Mouse (Mus musculus) erythroblast, adult 5-6 weeks (primary cell): ENCODE results near the gene P2rx5. TPM values are rescaled to one million over a fixed set of nuclear protein-coding genes. Genes with fewer than 3 reads are reported as not detected.

ENCODE experiments used
- ATAC-seq: replicated peaks from 2 replicates; pipeline ENCODE4 v1.8.0; 2016; ENCODE audit warnings: moderate number of reproducible peaks, mild to moderate bottlenecking, moderate TSS enrichment, inconsistent platforms; ENCODE audit not compliant: poor library complexity, low FRiP score, severe bottlenecking
- total RNA-seq, 2 experiments: library from RNA; stranded (forward) in 1 of 2; stranded (reverse) in 1 of 2; fragments of 150-400 nt in 1 of 2; fragments of 200-764, 138-1000 nt in 1 of 2; gene quantifications; 2 replicates each; pipeline versions ENCODE4 v1.2.3 to v1.2.4; 2015 to 2017; ENCODE audit warnings: low replicate concordance in 2 of 2

P2rx5 gene
- total RNA-seq (2015; ENCODE audit: low replicate concordance) (not detected in 2 replicates), total RNA-seq (2017; ENCODE audit: low replicate concordance) (not detected in 2 replicates)

DNA sequence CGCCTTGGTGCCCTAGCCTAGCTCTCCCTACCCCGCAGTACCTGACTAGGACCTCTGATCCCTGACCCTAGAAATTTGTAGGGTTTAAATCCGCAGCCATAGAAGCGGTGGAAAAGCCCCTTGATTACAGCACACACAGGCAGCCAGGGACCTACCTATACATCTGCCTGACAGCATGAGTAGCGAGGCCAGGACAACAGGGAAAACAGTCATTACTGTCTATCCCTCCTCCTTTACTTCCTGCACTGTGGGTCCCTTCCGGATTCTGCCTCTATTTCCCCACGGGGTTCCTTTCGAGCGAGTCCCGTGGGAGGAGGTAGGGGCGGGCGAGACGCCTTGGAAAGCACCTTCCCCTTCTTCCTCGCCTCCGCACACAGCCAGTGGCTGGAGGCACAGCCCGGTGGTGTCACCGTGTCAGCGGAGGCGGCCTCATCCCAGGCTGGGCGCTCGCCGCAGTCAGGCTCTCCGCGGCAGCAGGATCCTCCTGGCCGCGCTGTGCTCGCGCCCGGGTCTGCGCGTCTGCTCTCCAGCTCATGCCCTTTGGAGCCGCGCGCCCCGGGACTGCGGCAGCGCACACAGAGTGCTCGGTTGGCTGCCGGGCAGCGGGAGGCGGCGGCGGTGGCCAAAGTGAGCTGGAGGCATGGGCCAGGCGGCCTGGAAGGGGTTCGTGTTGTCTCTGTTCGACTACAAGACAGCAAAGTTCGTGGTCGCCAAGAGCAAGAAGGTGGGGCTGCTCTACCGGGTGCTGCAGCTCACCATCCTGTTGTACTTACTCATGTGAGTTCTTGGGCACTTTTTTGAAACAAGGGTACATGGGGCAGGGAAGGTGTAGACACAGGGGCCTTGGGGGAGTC lies at the start of gene P2rx5:
Gene P2rx5 (plus strand): TSS at position 465 of the 854 bp plus-strand sequence.
- ATAC-seq = no peak

DNA sequence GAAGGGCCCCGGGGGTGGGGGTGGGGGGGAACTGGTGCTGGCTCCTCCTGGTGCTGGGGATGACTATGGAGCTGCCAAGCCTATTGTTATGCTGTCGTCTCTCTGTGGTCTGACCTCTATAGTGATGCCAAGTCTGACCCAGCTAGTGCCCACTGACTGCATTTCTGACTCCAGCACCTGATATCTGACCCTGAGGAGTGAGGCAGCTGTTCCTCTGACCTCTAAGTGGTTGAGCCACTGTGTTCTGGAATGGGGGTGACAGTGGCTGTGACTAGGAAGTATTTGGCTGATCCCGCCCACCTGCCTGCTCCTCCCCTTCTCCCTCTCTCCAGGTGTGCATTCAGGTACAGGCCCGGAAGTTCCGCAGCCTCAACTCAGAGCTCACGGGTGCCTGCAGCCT lies 48.8 kb upstream of the P2rx5 start:
- ATAC-seq = no peak

DNA sequence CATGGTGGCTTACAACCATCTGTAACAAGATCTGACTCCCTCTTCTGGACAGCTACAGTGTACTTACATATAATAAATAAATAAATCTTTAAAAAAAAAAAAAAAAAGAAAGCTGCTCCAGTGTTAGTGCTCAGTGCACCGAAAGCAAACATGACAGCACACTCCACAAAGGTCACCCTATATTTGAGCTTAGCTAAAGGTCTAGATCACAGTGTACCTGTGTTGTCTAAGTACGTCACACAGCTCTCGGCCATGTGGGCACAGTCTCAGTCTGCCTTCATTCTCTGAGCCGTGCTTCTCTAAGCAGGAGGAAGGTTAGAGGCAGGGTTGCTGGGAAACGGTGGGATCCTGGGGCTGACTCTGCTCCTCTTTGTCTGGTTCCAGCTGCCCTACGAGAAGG lies 33.7 kb upstream of the P2rx5 start:
- ATAC-seq = no peak

- no peak for ATAC-seq
These were observed 29.2 kb upstream of the P2rx5 start for GRCm38 (mm10) chr11:73131020-73131419.

DNA sequence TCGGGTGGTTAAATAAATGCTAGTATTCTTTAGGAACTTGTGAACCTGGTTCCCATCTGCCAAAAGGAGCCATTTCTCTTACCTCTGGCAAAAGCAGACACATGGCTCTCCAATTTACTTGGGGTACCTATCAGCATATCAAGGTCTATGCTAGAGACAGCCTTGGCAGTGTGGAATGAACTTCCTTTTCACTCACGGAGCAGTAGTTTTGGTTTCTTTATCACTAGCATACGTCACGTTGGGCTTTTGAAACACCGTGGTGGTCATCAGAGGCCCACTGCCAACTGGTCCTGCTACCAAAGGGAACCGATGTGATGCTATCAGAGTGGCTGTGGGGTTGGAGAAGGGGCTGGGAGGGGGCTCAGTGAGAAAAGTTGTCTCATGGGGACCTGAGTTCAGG lies 27.2 kb upstream of the P2rx5 start:
- no peak for ATAC-seq

DNA sequence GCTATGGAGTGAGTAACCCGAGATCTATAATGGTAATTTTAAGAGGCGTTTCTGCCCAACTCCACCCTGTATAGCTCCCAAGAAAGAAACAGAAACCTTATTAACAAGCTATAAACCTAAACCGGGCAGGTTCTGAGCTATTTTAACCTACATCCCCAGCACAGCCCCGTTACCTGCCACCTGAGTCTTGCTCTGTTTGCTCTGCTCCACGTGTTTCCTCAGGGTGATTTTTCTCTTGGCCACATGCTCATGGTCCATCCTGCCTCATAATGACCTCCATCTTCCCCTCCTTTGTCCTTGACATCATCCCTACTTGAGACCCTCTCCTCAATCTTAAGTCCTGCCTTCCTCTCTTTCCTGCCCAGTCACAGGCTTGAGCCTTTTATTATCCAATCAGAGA lies 26.0 kb upstream of the P2rx5 start:
- no peak for ATAC-seq

GRCm38 (mm10) chr11:73136587-73136986 lies 23.6 kb upstream of the P2rx5 start:
- ATAC-seq = no peak

- peak; percentile 19; the same call in 1 of the 2 replicates for ATAC-seq
These were observed 23.1 kb upstream of the P2rx5 start for GRCm38 (mm10) chr11:73137116-73137515.

GRCm38 (mm10) chr11:73137591-73138501 lies 22.4 kb upstream of the P2rx5 start, which contains the start of gene Haspin:
Haspin (minus strand) TSS chr11:73138294.
- peak; percentile 91 for ATAC-seq

GRCm38 (mm10) chr11:73144261-73144681 lies 15.9 kb upstream of the P2rx5 start:
- no peak for ATAC-seq

DNA sequence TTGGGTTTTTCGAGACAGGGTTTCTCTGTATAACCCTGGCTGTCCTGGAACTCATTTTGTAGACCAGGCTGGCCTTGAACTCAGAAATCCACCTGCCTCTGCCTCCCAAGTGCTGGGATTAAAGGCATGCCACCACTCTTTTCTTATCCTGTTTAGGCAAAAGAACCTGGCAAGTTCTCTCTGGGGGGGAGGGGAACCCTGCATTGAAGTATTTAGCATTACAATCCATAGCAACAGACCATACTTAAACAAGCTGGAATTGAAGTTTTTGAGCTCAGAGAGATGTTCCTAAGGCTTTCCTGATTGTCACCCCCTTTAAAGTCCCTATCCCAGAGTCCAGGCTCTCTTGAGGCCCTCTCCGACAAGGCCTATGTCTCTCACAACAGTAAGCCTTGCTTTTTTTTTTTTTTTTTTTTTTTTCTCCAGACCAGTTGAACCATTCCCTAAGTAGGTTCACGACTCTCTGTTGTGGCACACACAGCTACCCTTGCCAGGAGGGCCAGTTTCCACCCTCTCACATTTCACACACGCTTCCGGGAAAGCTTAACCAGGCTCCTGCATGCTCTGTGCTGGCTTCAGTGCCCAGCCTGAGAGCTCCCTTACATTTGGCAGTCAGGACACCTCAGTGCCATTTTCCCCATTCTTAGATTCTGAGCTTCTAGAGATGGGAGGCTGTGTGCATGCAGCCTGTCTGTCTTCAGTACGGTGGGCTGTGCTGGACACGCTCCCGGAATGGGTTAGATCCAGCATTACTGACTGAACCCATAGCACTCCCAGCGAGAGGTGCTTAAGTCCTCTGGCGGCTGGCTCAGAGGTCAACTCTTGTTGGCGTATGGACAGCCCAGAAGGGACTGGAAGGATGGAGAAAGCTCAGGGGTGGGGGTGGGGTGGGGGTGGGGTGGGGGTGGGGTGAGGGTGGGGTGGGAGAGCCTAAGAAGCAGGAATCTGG lies 13.9 kb upstream of the P2rx5 start:
- ATAC-seq = no peak

DNA sequence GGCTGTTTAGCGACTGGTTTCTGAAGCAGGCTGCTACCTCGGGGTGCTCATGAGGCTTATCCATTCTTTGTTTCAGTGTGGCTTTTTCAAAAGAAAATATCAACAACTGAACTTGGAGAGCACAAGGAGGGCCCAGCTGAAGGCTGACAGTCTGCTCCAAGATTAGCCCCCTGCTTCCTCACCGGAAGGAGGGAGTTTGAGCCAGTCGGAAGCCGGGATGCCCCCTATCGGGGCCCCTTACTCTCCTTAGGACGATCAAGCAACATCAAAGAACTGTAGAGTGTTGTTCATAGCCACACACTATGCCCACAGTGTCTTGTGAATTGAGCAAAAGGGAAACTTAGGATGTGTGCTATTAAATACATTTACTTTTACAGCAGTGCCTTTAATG lies 13.3 kb upstream of the P2rx5 start:
- ATAC-seq = no peak

GRCm38 (mm10) chr11:73148209-73148608 lies 12.0 kb upstream of the P2rx5 start:
- ATAC-seq = no peak

- ATAC-seq = no peak
These were observed 5.2 kb upstream of the P2rx5 start for GRCm38 (mm10) chr11:73155071-73155470.

DNA sequence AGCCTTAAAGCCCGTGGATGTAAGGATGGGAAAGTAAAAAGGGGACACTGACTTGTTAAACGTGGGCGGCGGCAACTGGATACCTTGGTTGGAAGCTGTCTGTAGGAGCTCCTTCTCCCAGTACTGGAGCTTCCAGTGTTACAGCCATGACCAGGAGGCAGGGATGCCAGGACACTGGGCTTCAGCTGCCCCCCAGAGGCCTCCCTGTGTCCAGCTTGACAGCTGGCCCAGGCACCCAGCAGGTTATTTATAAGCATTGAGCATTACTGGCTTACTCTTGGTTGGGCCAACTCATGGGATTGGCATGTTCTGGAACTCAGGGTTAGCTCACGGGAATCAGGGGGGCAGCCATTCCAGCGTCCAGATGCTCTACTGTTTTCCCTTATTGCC lies 585 bp downstream of the P2rx5 start:
- ATAC-seq = no peak

- ATAC-seq = no peak
These were observed 1.4 kb downstream of the P2rx5 start for GRCm38 (mm10) chr11:73161616-73162015.

DNA sequence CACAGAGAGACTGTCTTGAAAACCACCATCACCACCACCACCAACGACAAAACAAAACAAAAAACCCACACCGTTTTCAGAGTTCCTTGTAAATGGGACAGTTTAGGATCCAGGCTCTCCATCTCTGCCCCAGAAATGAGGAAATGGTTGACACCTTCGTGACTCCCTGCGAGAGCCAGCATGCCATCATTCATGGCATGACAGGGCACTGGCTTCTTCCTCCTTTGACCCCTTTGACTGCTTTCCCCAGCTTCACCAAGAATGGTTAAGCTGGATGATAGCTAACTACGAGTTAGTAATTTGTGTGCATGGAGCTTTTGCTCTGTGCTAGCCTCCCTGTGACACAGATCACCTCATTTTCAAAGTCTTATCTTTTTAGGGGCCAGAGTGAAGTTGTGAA lies 2.1 kb downstream of the P2rx5 start:
- no peak for ATAC-seq

- ATAC-seq = no peak
These were observed 7.8 kb downstream of the P2rx5 start for GRCm38 (mm10) chr11:73168071-73168470.

- no peak for ATAC-seq
These were observed 8.4 kb downstream of the P2rx5 start for GRCm38 (mm10) chr11:73168576-73168975.
